Mouse (Mus musculus): ENCODE results near the gene Sugct. TPM values are rescaled to one million over a fixed set of nuclear protein-coding genes. Genes with fewer than 3 reads are reported as not detected.
A peak's percentile ranks its signal among the peaks of the same experiment; 100 is the strongest.

Sugct gene
- total and polyA plus RNA-seq, 3 experiments = 1.00 to 1.0 (median 1.0) TPM

DNA sequence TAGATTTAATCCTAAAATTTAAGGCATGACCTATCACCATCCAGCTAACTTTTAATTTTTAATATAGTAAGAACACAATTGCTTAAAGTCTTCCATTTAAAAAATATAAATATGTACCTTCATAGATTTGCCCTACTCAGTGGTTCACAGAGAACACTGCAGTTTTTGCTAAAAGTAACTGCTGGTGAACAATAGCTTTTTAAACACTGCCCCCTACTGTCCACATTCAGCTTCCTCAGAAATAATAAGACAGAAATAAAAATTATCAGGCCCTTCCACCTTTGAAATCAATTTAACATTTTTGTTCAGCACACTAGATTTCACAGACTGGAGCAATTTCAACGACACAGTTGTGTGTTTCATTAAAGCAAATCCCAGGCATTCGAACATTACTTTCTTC lies 53.1 kb downstream of the Sugct start:
- TF ChIP-seq EP300 (IDR thresholded peaks at IDR 0.05; ENCODE audit: insufficient read depth, low read depth, low read length) = no peak
- TF ChIP-seq POLR2A (IDR thresholded peaks at IDR 0.05; ENCODE audit: insufficient read depth, low read depth, low read length) = no peak
- peak; percentile 42 for TF ChIP-seq CTCF (IDR thresholded peaks at IDR 0.05)

GRCm38 (mm10) chr13:17638008-17638407 lies 57.3 kb downstream of the Sugct start:
- H3K79me2 ChIP-seq (replicated peaks; ENCODE audit: control insufficient read depth, insufficient read depth, low read length) = no peaks in the 10 kb centered on the region
- no peak overlapping the region for H3K4me3 ChIP-seq
- H3K27me3 ChIP-seq (ENCODE audit: control insufficient read depth, insufficient read depth, low read length) = no peaks in the 10 kb centered on the region
- H3K9ac ChIP-seq (ENCODE audit: low read depth, low read length) = no peak overlapping the region
- H3K4me1 ChIP-seq (ENCODE audit: control insufficient read depth, insufficient read depth, low read length) = no peaks in the 10 kb centered on the region
- H3K27ac ChIP-seq = no peak overlapping the region
- intact Hi-C loops (cut with DNase I) = no loop called here
- DNase-seq = no peak
- H3K36me3 ChIP-seq (ENCODE audit: control insufficient read depth, insufficient read depth, low read length) = no peaks in the 10 kb centered on the region
- TF ChIP-seq CTCF (IDR thresholded peaks at IDR 0.05) (no peak), EP300 (IDR thresholded peaks at IDR 0.05; ENCODE audit: insufficient read depth, low read depth, low read length) (no peak), POLR2A (IDR thresholded peaks at IDR 0.05; ENCODE audit: insufficient read depth, low read depth, low read length) (no peak)

More for the DNA sequence above, 53.1 kb downstream of the Sugct start:
- Histone ChIP-seq H3K9ac (ENCODE audit: low read depth, low read length) (no peak overlapping the region), H3K27me3 (ENCODE audit: control insufficient read depth, insufficient read depth, low read length) (no peaks in the 10 kb centered on the region), H3K4me3 (no peak overlapping the region), H3K4me1 (ENCODE audit: control insufficient read depth, insufficient read depth, low read length) (no peaks in the 10 kb centered on the region), H3K79me2 (replicated peaks; ENCODE audit: control insufficient read depth, insufficient read depth, low read length) (no peaks in the 10 kb centered on the region), H3K36me3 (ENCODE audit: control insufficient read depth, insufficient read depth, low read length) (no peaks in the 10 kb centered on the region), H3K27ac (no peak overlapping the region)
- intact Hi-C loops (cut with DNase I) = no loop called here
- no peak for DNase-seq
- 55% methylated on average over 2 of the region's 2 CpGs for WGBS

- Histone ChIP-seq H3K4me3 (no peak overlapping the region), H3K36me3 (ENCODE audit: control insufficient read depth, insufficient read depth, low read length) (no peaks in the 10 kb centered on the region), H3K4me1 (ENCODE audit: control insufficient read depth, insufficient read depth, low read length) (no peaks in the 10 kb centered on the region), H3K79me2 (replicated peaks; ENCODE audit: control insufficient read depth, insufficient read depth, low read length) (no peaks in the 10 kb centered on the region), H3K27ac (no peak overlapping the region), H3K27me3 (ENCODE audit: control insufficient read depth, insufficient read depth, low read length) (no peaks in the 10 kb centered on the region), H3K9ac (ENCODE audit: low read depth, low read length) (no peak overlapping the region)
- DNase-seq = no peak
- intact Hi-C loops (cut with DNase I) = no loop called here
- WGBS = 55% methylated on average over 5 of the region's 5 CpGs
- no peak for TF ChIP-seq POLR2A (IDR thresholded peaks at IDR 0.05; ENCODE audit: insufficient read depth, low read depth, low read length)
- TF ChIP-seq EP300 (IDR thresholded peaks at IDR 0.05; ENCODE audit: insufficient read depth, low read depth, low read length) = no peak
- no peak for TF ChIP-seq CTCF (IDR thresholded peaks at IDR 0.05)
Measured at GRCm38 (mm10) chr13:17627108-17627507, 68.2 kb downstream of the Sugct start.

DNA sequence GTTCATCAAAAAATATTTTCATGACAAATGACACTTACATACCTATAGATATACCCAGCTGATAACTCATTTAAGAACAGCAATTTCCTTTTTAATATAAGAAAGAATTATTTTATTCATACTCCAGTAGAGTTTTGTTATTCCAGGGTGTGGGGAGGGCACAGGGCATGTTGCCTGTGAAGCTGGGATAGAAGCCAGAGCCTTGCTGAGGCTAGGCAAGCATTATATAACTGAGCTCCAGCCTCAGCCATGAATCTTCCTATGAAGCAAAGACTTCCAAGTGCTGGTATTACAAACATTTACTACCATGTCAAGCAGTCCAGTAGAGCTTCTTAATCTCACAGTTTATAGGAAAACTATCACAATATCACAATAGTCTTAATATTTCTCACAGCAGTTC lies 70.4 kb downstream of the Sugct start:
- Histone ChIP-seq H3K4me3 (no peak overlapping the region), H3K36me3 (ENCODE audit: control insufficient read depth, insufficient read depth, low read length) (no peaks in the 10 kb centered on the region), H3K4me1 (ENCODE audit: control insufficient read depth, insufficient read depth, low read length) (no peaks in the 10 kb centered on the region), H3K27ac (no peak overlapping the region), H3K9ac (ENCODE audit: low read depth, low read length) (no peak overlapping the region), H3K27me3 (ENCODE audit: control insufficient read depth, insufficient read depth, low read length) (no peaks in the 10 kb centered on the region), H3K79me2 (replicated peaks; ENCODE audit: control insufficient read depth, insufficient read depth, low read length) (no peaks in the 10 kb centered on the region)
- no peak for DNase-seq
- no peak for TF ChIP-seq EP300 (IDR thresholded peaks at IDR 0.05; ENCODE audit: insufficient read depth, low read depth, low read length)
- TF ChIP-seq POLR2A (IDR thresholded peaks at IDR 0.05; ENCODE audit: insufficient read depth, low read depth, low read length) = no peak
- TF ChIP-seq CTCF (IDR thresholded peaks at IDR 0.05) = no peak
- intact Hi-C loops (cut with DNase I) = no loop called here

- Histone ChIP-seq H3K79me2 (replicated peaks; ENCODE audit: control insufficient read depth, insufficient read depth, low read length) (no peaks in the 10 kb centered on the region), H3K27ac (no peak overlapping the region), H3K9ac (ENCODE audit: low read depth, low read length) (no peak overlapping the region), H3K4me3 (no peak overlapping the region), H3K4me1 (ENCODE audit: control insufficient read depth, insufficient read depth, low read length) (no peaks in the 10 kb centered on the region), H3K36me3 (ENCODE audit: control insufficient read depth, insufficient read depth, low read length) (no peaks in the 10 kb centered on the region), H3K27me3 (ENCODE audit: control insufficient read depth, insufficient read depth, low read length) (no peaks in the 10 kb centered on the region)
- 54% methylated on average over 1 of the region's 1 CpGs for WGBS
- no peak for DNase-seq
- TF ChIP-seq CTCF (IDR thresholded peaks at IDR 0.05) (no peak), POLR2A (IDR thresholded peaks at IDR 0.05; ENCODE audit: insufficient read depth, low read depth, low read length) (no peak), EP300 (IDR thresholded peaks at IDR 0.05; ENCODE audit: insufficient read depth, low read depth, low read length) (no peak)
- intact Hi-C loops (cut with DNase I) = no loop called here
Measured at GRCm38 (mm10) chr13:17606217-17606616, 89.1 kb downstream of the Sugct start.

- Histone ChIP-seq H3K36me3 (ENCODE audit: control insufficient read depth, insufficient read depth, low read length) (no peaks in the 10 kb centered on the region), H3K4me3 (no peak overlapping the region), H3K79me2 (replicated peaks; ENCODE audit: control insufficient read depth, insufficient read depth, low read length) (no peaks in the 10 kb centered on the region), H3K27ac (no peak overlapping the region), H3K4me1 (ENCODE audit: control insufficient read depth, insufficient read depth, low read length) (no peaks in the 10 kb centered on the region), H3K27me3 (ENCODE audit: control insufficient read depth, insufficient read depth, low read length) (no peaks in the 10 kb centered on the region), H3K9ac (ENCODE audit: low read depth, low read length) (no peak overlapping the region)
- no peak for DNase-seq
- WGBS = 27% methylated on average over 3 of the region's 3 CpGs
- intact Hi-C loops (cut with DNase I) = no loop called here
- TF ChIP-seq EP300 (IDR thresholded peaks at IDR 0.05; ENCODE audit: insufficient read depth, low read depth, low read length) = no peak
- no peak for TF ChIP-seq POLR2A (IDR thresholded peaks at IDR 0.05; ENCODE audit: insufficient read depth, low read depth, low read length)
- no peak for TF ChIP-seq CTCF (IDR thresholded peaks at IDR 0.05)
Measured at GRCm38 (mm10) chr13:17604670-17605069, 90.7 kb downstream of the Sugct start.
